Mouse (Mus musculus): Measurements from ENCODE around the gene Tnks2.

GRCm38 (mm10) chr19:36913064-36913463 lies 79.0 kb downstream of the Tnks2 start:
- no peak for TF ChIP-seq CTCF (IDR thresholded peaks at IDR 0.05; ENCODE audit: control insufficient read depth, insufficient read depth, insufficient replicate concordance, low read depth, low read length)
- no peak for TF ChIP-seq POLR2A (IDR thresholded peaks at IDR 0.05; ENCODE audit: control insufficient read depth, low read depth, low read length)

Measured in testis, adult 2 months (tissue).